Mouse (Mus musculus) CD8-positive naive resting alpha-beta T cell, adult 2 months (primary cell): Measurements from ENCODE around the gene Hacd2.

Source experiments
- DNase-seq, 2 experiments: peaks; one replicate each; pipeline ENCODE4 v3.0.0; 2022; ENCODE audit warnings: low read depth in 2 of 2, low spot score in 2 of 2

Gene Hacd2

GRCm38 (mm10) chr16:35054432-35055193, 32.4 kb downstream of the Hacd2 start:
- DNase-seq, result no peak

GRCm38 (mm10) chr16:35055194-35055506, 32.9 kb downstream of the Hacd2 start:
- no peak for DNase-seq

DNA sequence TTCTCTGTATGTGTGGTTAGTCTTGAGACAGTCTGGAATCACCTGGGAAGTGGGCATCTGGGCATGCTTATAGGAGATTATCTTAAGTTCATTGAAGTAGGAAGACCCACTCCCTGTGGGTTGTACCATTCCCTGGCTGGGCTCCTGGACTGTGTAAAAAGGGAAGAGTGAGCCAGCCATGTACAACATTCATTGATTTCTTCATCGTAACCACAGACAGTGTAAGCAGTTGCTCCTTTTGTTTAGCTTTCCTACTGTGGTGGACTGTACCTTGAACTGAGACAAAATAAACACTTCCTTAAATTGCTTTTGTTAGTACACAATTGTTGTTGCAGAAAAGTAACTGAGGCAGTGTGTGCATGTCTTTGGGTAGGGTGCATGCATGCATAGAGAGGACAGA, 33.6 kb downstream of the Hacd2 start:
- no peak for DNase-seq

GRCm38 (mm10) chr16:35056306-35056705, 34.1 kb downstream of the Hacd2 start:
- no peak for DNase-seq

DNA sequence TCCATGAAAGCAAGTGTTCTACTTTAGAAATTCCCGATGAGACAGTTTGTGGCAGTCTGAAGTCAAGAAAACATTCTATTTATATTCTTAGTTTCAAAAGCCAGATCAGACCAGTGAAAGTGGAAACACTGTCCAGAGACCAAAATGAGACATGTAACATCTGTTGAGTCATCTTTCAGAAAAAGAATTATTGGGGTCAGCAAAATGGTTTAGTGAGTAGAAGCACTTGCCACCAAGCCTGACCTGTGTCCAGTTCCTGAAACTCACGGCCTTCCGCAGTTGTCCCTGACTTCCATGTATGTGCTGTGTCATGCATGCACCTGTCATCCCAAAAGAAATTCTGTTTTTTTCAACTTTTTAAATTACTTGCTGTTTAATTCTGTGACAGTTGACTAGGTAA, 34.6 kb downstream of the Hacd2 start:
- DNase-seq, result no peak

DNA sequence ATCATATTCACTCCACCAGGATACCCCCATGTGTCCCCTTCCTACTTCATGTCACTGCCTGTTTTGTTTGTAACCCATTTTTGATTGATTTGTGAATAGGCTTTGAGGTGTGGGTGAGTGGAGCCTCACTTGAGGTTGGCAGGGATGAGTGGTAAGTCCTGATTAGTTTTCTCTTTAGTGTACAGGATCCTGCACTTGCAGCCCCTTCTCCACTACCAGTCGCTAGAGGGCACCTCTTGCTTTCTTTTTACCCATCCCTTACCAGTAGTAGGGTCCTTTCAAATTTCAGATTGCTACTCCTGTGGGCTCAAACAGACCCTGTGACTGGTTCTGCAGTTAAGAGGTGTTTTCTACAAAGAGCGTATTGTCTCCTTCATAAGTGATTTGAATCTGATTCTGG, 38.8 kb downstream of the Hacd2 start:
- DNase-seq, result no peak

DNA sequence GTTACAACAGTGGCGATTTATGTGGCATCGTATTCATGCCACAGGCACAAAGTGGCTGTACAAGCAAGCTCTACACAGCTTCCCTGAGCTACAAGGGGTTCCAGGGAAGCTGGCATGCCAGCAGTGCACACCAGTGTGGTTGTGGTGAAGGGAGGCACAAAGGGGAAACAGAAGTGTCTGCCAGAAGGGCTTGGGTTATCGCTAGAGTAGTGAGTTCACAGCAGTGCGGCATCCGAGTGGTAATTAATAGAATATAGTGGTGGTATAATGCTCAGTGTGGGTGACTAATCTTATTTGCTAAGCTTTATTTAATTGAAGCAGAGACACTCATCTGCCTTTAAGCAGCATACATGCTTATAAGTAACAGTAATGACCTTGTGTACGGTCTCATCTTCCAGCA, 43.5 kb downstream of the Hacd2 start:
- no peak for DNase-seq

DNA sequence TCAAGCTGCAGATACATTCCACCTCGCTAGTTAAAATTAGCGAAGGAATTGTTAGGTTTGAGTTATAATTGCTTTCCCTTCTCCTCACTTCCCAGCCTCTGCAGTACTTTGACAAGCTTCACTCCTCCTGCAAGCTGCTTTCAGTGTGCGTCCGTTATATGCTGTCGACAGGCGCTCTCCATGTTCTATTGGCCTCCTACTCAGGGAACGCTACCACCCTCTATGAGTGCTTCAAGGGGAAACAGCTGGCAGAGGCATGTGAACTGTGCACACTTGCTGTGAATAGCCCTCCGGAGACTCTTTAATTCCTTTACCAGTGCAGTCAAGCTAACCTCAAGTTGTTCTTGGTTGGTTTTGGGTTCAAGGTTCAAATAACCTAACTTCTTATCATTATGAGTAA, 44.9 kb downstream of the Hacd2 start:
- DNase-seq, result no peak

GRCm38 (mm10) chr16:35067631-35068030, 45.4 kb downstream of the Hacd2 start:
- no peak for DNase-seq

- DNase-seq, result no peak
Observed at GRCm38 (mm10) chr16:35068886-35069285, 46.7 kb downstream of the Hacd2 start.

DNA sequence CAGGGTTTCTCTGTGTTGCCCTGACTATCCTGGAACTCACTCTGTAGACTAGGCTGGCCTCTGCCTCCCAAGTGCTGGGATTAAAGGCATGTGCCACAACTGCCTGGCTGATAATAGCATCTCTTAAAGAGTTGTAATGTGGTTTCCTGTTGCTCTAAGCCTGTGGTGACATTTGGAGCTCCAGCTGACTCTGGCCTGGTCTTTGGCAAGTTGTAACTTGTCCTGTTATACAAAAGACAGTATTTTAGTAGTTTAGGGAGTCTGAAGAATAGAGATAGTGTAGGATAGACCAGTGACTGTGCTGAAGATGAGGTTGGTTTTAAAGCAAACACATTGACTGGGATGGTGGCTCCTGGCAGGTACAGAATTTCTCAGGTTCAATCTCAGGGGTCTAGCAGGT, 52.2 kb downstream of the Hacd2 start:
- DNase-seq, result no peak

DNA sequence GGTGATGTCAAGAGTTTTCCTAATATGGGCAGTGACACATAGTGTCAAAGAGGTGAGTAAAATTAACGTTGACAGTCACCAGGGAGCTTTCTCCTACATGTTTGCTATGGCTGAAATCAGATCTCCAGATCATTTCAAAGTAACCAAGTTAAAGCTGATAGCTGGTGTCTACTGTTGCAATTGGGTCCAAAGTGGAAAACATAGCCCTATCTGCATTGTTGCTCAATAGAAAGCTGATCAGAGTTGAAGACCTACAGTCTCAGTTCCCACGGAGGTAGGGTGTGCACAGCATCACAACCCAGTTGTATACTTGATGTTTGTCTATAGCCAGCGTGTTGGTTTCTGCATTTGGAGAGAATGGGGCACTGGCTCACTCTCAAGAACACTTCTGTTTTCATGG, 53.4 kb downstream of the Hacd2 start:
- DNase-seq, result no peak

DNA sequence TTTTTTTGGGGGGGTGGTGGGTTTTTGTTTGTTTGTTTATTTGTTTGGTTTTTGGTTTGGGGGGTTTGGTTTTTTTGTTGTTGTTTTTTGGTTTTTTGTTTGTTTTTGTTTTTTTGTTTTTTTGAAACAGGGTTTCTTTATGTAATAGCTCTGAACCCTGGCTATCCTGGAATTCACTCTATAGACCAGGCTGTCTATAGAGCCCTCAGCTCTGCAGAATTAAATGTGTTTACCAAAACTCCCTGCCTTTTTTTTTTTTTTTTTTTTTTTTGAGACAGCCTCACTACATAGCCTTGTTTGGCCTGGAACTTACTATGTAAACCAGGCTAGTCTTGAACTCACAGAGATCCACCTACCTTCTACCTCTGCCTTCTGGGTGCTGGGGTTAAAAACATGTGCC, 71.3 kb downstream of the Hacd2 start:
- DNase-seq, result no peak

DNA sequence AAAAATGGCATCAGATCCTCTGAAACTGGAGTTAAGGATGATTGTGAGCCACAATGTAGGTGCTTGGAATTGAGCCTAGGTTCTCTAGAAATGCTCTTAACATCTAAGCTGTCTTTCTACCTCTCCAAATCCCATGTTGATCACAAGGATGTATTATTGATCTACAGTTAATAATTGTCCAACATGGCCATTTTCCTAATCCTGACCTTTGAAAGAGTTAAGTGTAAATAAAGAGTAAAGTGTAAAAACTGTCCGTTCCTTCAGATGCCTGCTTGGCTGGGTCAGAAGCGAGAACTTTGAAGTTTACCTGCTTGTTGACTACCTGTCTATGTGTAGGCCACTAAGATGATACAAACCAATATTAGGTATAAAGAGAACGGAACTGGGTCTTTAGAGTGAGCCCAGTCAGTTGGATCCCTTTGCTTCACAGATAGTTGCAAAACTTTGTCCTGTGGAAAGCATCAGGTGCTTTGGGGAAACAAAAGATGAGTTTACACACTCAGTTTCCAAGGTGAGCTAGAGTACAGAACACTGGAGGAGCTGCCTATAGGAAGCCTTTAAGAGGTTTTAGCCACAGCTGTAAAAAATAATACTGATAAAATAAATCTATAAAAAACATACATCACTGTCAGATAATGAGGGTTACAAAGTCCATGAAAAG, 75.8 kb downstream of the Hacd2 start:
- DNase-seq, result no peak

DNA sequence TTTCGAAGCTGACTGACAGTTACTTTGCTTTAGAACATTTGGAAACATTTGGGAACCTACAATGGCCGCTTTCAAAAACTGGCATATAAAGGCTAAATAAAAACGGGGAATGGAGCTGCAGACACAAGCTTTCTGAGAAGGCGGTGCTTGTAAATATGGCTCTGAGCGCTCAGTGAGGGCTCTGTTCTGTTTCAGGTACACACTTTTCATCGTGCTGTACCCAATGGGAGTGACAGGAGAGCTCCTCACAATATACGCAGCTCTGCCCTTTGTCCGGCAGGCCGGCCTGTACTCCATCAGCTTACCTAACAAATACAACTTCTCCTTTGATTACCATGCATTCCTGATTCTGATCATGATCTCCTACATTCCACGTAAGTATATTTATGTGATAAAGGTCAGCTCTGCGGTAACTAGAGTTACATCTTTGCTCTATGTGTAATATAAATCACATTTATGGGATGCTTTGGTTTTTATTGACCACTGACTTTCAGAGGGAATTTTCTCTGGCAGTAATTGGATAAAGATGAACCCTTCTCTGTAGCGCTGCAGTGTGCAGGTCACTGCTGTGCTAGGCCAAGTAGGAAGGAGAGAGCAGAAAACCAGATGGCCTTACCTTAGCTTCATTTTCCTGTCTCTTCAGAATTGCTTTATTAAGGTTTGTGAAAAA, 79.7 kb downstream of the Hacd2 start:
- no peak for DNase-seq

GRCm38 (mm10) chr16:35102866-35103620, 80.8 kb downstream of the Hacd2 start:
- DNase-seq, result no peak

GRCm38 (mm10) chr16:35107985-35108384, 85.8 kb downstream of the Hacd2 start:
- DNase-seq, result no peak

- no peak for DNase-seq
Observed at GRCm38 (mm10) chr16:35109156-35109555, 86.9 kb downstream of the Hacd2 start.

GRCm38 (mm10) chr16:35109656-35110291, 87.5 kb downstream of the Hacd2 start:
- no peak for DNase-seq

GRCm38 (mm10) chr16:35110410-35111142, 88.3 kb downstream of the Hacd2 start:
- DNase-seq, result peak; percentile 10 to 37
